Mouse (Mus musculus): Measurements from ENCODE around the gene Gm10959.

DNA sequence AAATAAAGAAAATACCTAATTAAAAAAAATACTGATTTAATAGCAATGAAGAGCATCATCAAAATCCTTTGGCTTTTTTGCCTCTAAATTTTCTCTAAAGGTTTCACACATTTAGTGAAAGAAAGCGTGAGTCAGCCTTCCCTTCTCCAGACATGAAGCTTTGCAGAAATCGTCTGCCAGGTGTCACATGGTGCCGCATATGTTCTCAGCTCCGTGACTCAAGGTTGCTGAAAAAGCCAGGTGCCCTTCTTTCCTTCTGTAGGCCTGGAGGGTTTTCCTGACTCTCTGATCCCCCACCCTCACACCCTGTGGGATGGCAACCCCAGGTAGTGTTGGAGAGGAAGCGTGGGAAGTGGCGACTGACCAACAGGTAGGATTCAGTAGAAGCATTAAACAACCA is 10.6 kb upstream of the Gm10959 start:
- TF ChIP-seq POLR2A (IDR thresholded peaks at IDR 0.05; ENCODE audit: low read depth, low read length) (no peak), CTCF (IDR thresholded peaks at IDR 0.05; ENCODE audit: extremely low read depth, insufficient read depth, insufficient read length, insufficient replicate concordance) (no peak)

Measured in spleen, adult 2 months (tissue).